Mouse (Mus musculus) liver, postnatal 0 days (tissue): ENCODE data around the gene Tatdn2. TPM values are rescaled to one million over a fixed set of nuclear protein-coding genes. Genes with fewer than 3 reads are reported as not detected.
A peak's percentile ranks its signal among the peaks of the same experiment; 100 is the strongest.

Experiments
- ATAC-seq: fragments of 200-750 bp; cut with Nextera tagmentation; 2 replicates; pipeline ENCODE4 v1.8.0; 2017; ENCODE audit warnings: mild to moderate bottlenecking, moderate library complexity
- DNase-seq: peaks from one replicate; pipeline ENCODE4 v3.0.0-alpha.2; 2016
- H3K27ac ChIP-seq: fragments of 300-500 bp; sonication (generic); 2 replicates; pipeline ENCODE4 v1.5.1; 2014; ENCODE audit warnings: antibody characterized with exemption, moderate library complexity, mild to moderate bottlenecking, low read depth
- H3K27me3 ChIP-seq: fragments of 300-500 bp; sonication (generic); 2 replicates; pipeline ENCODE4 v1.6.1; 2014; ENCODE audit warnings: low read length, control low read depth, mixed read lengths; ENCODE audit not compliant: insufficient read depth
- H3K36me3 ChIP-seq: fragments of 300-500 bp; sonication (generic); replicated peaks from 2 replicates; pipeline ENCODE4 v1.6.1; 2014; ENCODE audit warnings: mild to moderate bottlenecking, control low read depth, low read length, moderate library complexity, mixed read lengths; ENCODE audit not compliant: insufficient read depth
- H3K4me1 ChIP-seq: fragments of 300-500 bp; sonication (generic); 2 replicates; pipeline ENCODE4 v1.6.1; 2014; ENCODE audit warnings: antibody characterized with exemption, mild to moderate bottlenecking, control low read depth; ENCODE audit not compliant: insufficient read depth
- H3K4me2 ChIP-seq: fragments of 300-500 bp; sonication (generic); 2 replicates; pipeline ENCODE4 v1.6.1; 2014; ENCODE audit warnings: low read depth, mild to moderate bottlenecking, low read length, moderate library complexity, mixed read lengths
- H3K4me3 ChIP-seq: fragments of 300-500 bp; sonication (generic); 2 replicates; pipeline ENCODE4 v1.5.1; 2014; ENCODE audit warnings: low read depth, low read length
- H3K9ac ChIP-seq: fragments of 300-500 bp; sonication (generic); replicated peaks from 2 replicates; pipeline ENCODE4 v1.6.1; 2014; ENCODE audit warnings: mild to moderate bottlenecking, moderate library complexity
- H3K9me3 ChIP-seq: fragments of 300-500 bp; sonication (generic); 2 replicates; pipeline ENCODE4 v1.6.1; 2016; ENCODE audit warnings: mild to moderate bottlenecking, control low read depth, low read length, mixed read lengths
- CTCF ChIP-seq: sonication (generic); IDR thresholded peaks from 2 replicates; pipeline ENCODE4 v1.5.1; 2016; ENCODE audit warnings: antibody characterized with exemption, low read depth
- EP300 ChIP-seq: IDR thresholded peaks from 2 replicates; pipeline ENCODE4 v1.6.1; 2016; ENCODE audit warnings: antibody characterized with exemption, low read depth, mild to moderate bottlenecking
- WGBS: fragments of 180-500 bp; shearing (Covaris S2); extraction: QIAGEN DNeasy Blood & Tissue Kit; methylation state at CpG from one replicate; pipeline ENCODE4 v1.1.7; 2014; ENCODE audit not compliant: insufficient replicate concordance; 5-methylcytosine and 5-hydroxymethylcytosine counted together
- polyA plus RNA-seq: library from polyadenylated mRNA; unstranded; fragments of >200 nt; fragmentation: Nextera tagmentation; extraction: Ambion mirVana; gene quantifications from 2 replicates; pipeline ENCODE4 v1.2.1, GENCODE M21; 2015

The Tatdn2 gene
- polyA plus RNA-seq, 1 experiment from 2014 or later, result 0.83 TPM

- Histone ChIP-seq H3K9ac (no peak overlapping the region), H3K27me3 (no peaks in the 10 kb centered on the region), H3K4me3 (no peak overlapping the region), H3K4me2 (no peak overlapping the region), H3K9me3 (no peaks in the 10 kb centered on the region), H3K27ac (no peak overlapping the region), H3K36me3 (peaks cover 44% of the 10 kb centered on the region), H3K4me1 (peaks cover 15% of the 10 kb centered on the region)
- no peak for DNase-seq
- no peak for TF ChIP-seq EP300
- no peak for TF ChIP-seq CTCF
- ATAC-seq, result no peak
- WGBS, result 87% methylated on average over 9 of the region's 9 CpGs
Measured at GRCm38 (mm10) chr6:113737318-113738046, 40.6 kb downstream of the Tatdn2 start.

- peaks cover 15% of the 10 kb centered on the region for H3K4me1 ChIP-seq
- peak within 1 kb of the TSS; percentile 76 for H3K9ac ChIP-seq
- H3K4me3 ChIP-seq, result peak within 1 kb of the TSS; percentile 67
- H3K9me3 ChIP-seq, result no peaks in the 10 kb centered on the region
- H3K27ac ChIP-seq, result peak within 1 kb of the TSS; percentile 13
- TF ChIP-seq EP300 (0 out of 2 replicates have a peak, but pooled peaks have one; percentile 25), CTCF (0 out of 2 replicates have a peak, but pooled peaks have one; percentile 6)
- H3K27me3 ChIP-seq, result no peaks in the 10 kb centered on the region
- ATAC-seq, result peak; percentile 87
- 6% methylated on average over 41 of the region's 41 CpGs for WGBS
- H3K4me2 ChIP-seq, result peak within 1 kb of the TSS; percentile 85
- DNase-seq, result peak; percentile 89
- peaks cover 19% of the 10 kb centered on the region for H3K36me3 ChIP-seq
Measured at GRCm38 (mm10) chr6:113740236-113741217, 43.7 kb downstream of the Tatdn2 start, which contains the start of gene Sec13. Gene Sec13 (minus strand): TSS chr6:113740743.

GRCm38 (mm10) chr6:113741425-113741824, 44.6 kb downstream of the Tatdn2 start:
- Histone ChIP-seq H3K9ac (no peak overlapping the region), H3K4me1 (peaks cover 15% of the 10 kb centered on the region), H3K27me3 (no peaks in the 10 kb centered on the region), H3K4me2 (no peak overlapping the region), H3K27ac (no peak overlapping the region), H3K9me3 (no peaks in the 10 kb centered on the region), H3K36me3 (peaks cover 10% of the 10 kb centered on the region), H3K4me3 (no peak overlapping the region)
- DNase-seq (no peak), ATAC-seq (no peak)
- TF ChIP-seq CTCF, result no peak
- no peak for TF ChIP-seq EP300
- WGBS, result 61% methylated on average over 2 of the region's 2 CpGs

- H3K27ac ChIP-seq, result no peak overlapping the region
- no peak overlapping the region for H3K9ac ChIP-seq
- WGBS, result 80% methylated on average over 1 of the region's 1 CpGs
- no peak for TF ChIP-seq EP300
- no peak for TF ChIP-seq CTCF
- 0 out of 2 replicates have a peak, but pooled peaks cover 1% of the 10 kb centered on the region for H3K27me3 ChIP-seq
- no peak for DNase-seq
- H3K4me3 ChIP-seq, result no peak overlapping the region
- H3K4me2 ChIP-seq, result no peak overlapping the region
- peaks cover 2% of the 10 kb centered on the region; the same call in 1 of the 2 replicates for H3K36me3 ChIP-seq
- H3K9me3 ChIP-seq, result no peaks in the 10 kb centered on the region
- ATAC-seq, result no peak
- H3K4me1 ChIP-seq, result peaks cover 15% of the 10 kb centered on the region
Measured at GRCm38 (mm10) chr6:113742321-113742720, 45.5 kb downstream of the Tatdn2 start.

GRCm38 (mm10) chr6:113743111-113743510, 46.3 kb downstream of the Tatdn2 start:
- Histone ChIP-seq H3K27ac (no peak overlapping the region), H3K36me3 (no peaks in the 10 kb centered on the region), H3K9me3 (no peaks in the 10 kb centered on the region), H3K9ac (no peak overlapping the region), H3K27me3 (peaks cover 3% of the 10 kb centered on the region; the same call in 1 of the 2 replicates), H3K4me3 (no peak overlapping the region), H3K4me2 (no peak overlapping the region), H3K4me1 (peaks cover 15% of the 10 kb centered on the region)
- ATAC-seq (no peak), DNase-seq (no peak)
- TF ChIP-seq EP300 (no peak), CTCF (no peak)
- WGBS, result 38% methylated on average over 1 of the region's 1 CpGs

- no peak overlapping the region for H3K4me3 ChIP-seq
- H3K4me1 ChIP-seq, result peaks cover 4% of the 10 kb centered on the region
- DNase-seq (no peak), ATAC-seq (peak; percentile 61)
- no peak overlapping the region for H3K9ac ChIP-seq
- H3K4me2 ChIP-seq, result no peak overlapping the region
- TF ChIP-seq EP300 (no peak), CTCF (no peak)
- no peaks in the 10 kb centered on the region for H3K36me3 ChIP-seq
- peaks cover 6% of the 10 kb centered on the region; the same call in 1 of the 2 replicates for H3K27me3 ChIP-seq
- H3K27ac ChIP-seq, result no peak overlapping the region
- H3K9me3 ChIP-seq, result no peaks in the 10 kb centered on the region
Measured at GRCm38 (mm10) chr6:113745117-113745516, 48.3 kb downstream of the Tatdn2 start.
